Mouse (Mus musculus): ENCODE data around the gene Klhl29.

Gene Klhl29

DNA sequence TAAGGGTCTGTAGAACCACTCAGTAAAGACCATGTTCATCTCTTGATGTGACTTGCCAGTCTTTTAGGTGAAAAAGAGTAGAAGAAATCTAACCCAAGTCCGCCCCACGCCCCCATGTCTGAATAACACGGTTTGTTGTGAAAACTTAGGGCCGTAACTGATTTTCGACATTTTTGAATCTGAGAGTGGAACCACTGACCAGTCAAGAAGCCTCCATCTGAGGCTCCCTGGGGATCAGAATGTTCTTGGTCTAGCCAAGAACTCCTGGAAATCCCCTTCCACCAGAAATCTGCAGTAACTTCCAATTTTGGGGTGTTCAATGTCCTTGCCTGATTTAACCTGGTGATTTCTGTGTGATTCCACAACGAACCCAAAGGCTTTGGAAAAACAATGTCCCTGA, 189.9 kb downstream of the Klhl29 start:
- DNase-seq (ENCODE audit: low spot score) = no peak

DNA sequence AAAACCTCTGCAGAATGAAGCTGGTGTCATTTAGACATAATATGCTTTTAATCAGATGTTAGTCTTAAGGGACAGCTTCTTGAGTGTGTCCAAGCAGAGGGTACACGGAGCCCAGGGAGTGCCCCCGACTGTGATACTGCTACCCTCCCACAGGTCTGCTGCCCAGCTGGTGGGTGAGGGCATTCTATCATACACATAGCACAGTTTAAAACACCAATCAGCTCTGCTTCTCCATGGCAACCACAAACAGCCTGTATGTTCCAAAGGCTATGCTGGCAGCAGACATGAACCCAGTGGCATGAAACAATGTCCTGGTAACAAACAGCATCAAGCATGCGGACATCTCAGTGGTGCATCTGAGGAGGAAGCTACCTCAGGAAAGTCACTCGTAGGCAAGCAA, 192.9 kb downstream of the Klhl29 start:
- DNase-seq (ENCODE audit: low spot score) = no peak

DNA sequence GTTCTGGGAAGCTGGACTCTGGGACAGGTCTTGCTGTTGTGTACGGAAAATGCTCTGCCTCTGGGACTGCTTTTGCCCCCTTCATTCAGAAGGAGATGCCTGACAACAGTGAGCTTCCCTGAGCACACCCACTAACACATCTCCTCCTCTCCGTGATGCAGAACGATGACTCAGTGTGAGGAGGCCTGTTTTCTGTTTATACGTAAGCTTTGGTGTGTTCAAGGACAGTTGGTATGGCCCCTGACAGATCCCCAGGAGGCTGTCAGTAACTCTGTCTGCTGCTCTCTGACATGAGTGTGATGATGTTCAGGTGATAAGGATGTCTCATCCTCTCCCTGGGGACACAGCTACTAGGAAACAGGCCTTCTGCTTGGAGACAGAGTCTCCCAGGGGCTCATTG, 193.3 kb downstream of the Klhl29 start:
- no peak for DNase-seq (ENCODE audit: low spot score)

DNA sequence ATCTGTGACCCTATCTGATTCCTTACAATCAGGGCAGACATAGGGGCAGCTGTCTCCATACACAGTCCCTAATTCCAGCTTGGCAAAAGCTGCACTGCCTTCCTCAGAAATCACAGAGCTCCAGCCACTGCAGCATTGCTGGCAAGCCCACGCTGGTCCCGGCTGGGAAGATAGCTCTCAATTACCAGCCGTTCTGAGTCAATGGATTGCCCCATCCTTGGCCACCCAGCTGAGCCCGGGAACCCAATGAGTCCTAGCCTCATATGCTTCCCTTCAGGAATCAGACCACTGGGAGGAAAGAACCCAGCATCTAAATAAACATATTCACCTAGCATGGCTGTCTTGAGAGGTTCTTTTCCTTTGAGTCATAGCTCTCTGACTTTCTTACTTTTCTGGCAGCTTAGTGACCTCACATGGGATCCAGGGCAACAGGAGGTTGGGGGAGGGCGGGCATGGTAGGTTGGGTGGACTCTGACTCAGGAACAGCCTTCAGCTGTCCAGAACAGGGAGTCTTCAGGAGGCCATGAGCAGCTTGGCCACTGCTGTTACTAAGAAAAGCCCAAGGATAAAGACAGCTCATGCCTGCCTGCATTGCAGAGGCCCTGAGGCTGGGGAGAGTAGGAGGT, 198.7 kb downstream of the Klhl29 start:
- no peak for DNase-seq (ENCODE audit: low spot score)

DNA sequence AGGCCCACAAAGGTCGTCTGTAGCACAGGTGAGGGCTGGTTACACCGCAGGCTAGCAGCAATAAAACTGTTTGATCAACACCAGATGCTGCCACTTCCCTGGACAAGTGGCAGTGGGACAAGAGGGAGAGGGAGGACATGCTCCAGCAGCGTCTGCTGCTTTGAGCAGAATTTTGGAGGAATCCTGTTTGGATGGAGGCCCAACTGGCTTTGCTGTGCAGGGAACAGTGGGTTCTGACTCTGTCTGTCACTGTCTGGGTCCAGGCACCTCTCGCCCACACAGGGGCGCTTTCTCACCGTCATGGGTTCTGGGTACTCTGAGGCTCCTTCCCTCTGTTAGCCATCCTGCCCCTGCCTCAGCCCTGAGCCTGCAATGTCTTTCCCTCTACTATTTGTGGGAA, 209.3 kb downstream of the Klhl29 start:
- no peak for DNase-seq (ENCODE audit: low spot score)

DNA sequence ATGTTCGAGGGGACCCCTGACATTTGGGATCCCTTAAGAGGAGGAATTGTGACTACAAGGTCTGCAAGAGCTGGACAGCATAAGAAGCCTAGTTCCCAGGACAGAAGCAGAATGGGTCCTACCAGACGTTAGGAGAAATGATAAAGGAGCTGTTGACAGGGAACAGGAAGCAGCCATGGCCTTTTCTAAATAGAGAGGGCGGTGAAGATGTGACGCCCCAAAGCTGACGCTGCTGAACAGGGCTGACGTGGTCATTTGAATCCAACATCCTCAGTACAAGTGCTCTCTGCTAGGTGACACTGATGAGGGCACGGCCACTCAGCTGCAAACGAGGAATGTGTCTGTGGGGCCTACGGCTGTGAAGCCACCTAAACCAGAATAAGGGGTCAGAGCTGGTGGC, 210.1 kb downstream of the Klhl29 start:
- no peak for DNase-seq (ENCODE audit: low spot score)

DNA sequence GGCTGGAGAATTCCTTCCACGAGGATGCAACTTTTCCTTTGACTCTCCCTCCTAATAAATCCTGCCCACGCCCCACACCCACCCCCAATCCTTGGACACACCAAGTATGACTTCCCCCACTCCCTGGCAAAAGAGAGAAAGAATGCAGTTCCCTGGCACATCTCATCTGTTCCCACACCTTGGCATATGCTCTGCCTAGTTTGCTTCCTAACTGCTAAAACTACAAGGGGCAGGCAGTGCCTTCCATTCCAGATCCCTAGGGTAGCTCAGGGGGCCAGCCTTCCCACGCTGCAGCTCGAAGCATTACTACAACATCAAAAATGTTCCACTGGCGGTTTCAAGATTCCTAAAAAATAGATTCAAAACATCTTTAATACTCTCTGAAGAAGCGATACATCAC, 212.8 kb downstream of the Klhl29 start:
- no peak for DNase-seq (ENCODE audit: low spot score)

DNA sequence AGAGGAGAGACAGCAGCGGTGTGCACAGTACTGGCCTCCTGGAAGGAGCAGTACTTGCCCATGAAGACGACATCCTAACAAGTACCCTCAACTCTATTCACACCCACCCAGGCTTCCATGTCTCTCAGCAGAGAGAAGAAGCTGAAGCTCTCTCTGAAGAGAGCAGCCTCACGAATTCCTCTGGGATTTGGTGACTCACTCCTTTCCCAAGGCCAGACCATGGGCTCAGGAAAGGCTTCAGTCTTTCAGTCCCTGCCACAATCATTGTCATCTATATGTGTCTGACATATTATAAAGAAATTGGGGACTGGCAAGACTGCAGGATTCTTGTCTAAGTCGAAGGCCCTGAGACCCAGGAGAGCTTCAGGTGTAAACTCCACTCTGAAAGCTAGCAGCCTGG, 213.9 kb downstream of the Klhl29 start:
- no peak for DNase-seq (ENCODE audit: low spot score)

DNA sequence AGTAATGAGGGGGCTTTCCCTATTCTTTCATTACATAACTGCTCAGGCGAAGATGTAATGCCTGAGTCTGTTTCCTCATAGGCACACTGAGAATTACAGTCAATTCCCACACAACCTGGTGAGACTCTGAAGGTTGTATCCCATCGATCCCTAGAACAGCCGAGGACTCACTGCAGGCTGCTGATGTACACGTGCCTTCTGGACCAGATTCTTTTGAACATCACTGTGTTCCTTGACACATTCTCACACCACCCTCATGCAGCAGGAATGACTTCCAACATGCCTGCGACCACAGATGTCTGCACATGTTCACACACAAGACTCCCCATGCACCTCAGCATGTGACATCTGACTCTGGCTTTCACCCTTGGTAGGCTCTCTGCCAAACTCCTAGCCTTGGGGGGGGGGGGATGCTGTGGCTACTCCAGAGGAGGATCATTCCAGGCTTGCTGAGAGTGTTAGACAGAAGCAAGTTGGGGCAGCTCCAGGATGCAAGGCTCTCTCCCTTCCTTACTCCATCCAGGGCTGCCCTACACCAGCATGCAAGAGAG, 217.5 kb downstream of the Klhl29 start:
- no peak for DNase-seq (ENCODE audit: low spot score)

DNA sequence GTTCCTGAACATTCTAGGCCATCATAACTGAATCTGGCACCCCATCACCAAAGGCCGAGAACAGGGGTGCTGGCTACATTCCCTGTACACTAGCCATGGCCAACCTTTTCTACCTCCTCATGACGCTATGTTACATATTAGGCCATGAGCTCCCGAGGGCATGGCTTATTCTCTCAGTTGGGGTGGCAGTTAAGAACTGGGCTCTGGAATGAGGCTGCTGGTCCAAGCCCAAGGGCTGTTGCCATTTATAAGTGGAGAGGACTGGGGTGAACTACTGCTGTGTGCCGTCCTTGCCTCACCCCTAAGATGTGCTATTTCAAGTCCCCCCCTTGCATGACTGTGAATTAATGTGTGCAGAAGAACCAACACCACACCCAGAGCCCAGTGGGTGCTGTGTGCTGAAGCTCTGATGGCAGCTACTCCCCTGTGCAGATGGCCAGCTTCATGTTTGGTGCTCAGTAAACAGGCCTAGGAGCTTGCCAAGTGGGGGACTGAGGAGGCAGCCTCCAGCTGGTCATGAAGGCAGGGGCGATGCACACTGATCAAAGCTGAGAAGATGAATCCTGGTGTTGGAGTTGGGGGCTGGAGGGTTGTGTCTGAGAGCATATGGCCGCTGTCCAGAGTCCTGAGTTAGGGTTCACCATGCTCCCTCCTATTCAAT, 218.3 kb downstream of the Klhl29 start:
- DNase-seq (ENCODE audit: low spot score) = no peak

DNA sequence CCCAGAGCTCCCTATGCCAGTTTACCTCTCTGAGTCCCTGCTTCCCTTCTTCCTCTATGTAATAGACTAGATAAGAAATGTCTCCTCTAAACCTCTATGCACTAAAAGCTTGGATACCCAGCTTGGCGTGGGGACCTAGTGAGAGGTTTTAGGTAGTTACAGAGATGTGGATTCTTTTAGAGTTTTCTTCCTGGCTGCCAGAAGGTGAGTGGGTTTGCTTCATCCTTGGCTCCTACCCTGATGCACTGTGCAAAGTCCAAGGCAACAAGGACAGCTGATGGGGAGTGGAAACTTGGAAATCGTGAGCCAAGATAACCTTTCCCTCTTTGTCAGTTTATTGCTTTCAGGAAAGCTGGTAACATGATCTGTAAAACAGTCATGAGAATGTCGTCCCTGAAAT, 220.3 kb downstream of the Klhl29 start:
- DNase-seq (ENCODE audit: low spot score) = no peak

DNA sequence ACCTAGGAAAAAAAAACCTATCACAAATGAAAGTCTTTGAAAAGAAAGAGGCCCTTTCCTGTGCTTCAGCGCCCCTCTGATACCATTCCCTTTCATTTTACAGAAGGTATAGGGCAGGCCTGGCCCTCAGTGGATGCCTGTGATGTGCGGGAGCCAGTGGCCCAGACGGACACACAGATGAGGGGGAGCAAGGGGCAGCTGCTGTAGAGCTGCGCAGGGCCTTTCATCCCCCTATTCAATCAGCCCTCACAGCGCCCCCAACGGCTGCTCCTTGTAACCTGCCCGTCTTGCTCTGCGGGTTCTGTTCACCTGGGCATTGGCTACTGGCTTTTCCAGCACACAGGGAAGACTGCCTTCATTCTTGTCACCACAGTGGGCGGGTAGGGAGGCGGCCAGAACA, 223.6 kb downstream of the Klhl29 start:
- no peak for DNase-seq (ENCODE audit: low spot score)

DNA sequence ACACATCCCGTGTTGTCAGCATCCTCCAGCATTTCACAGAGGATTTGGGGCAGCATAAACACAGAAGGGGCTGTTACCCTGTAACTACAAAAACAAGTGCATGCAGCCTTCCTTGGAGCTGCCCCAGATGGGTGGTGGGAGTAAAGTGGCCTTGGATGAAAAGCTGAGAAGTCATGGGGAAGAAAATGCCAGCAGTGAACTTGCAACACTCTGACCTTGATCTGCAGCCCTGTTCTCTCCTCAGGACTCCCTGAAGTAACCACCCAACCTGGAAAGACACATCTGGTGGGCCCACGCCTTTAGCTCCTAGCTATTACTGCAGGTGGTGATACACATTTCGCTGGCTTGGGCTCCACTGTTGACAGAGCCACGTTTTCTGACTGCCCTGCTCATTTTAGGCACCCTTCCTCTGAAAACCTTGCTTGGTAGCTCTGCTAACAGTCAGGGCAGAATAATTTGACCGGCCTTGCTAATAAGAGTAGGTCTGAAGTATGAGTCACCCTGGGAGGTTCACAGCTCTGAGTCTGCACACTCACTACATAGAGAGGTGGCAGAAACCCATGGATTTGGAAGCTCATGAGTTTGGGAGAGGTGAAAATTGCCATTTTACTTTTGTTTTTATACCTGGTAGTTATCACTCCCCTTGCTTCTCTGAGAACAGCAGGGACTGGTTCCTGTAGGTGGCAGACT, 228.0 kb downstream of the Klhl29 start:
- DNase-seq (ENCODE audit: low spot score) = no peak

DNA sequence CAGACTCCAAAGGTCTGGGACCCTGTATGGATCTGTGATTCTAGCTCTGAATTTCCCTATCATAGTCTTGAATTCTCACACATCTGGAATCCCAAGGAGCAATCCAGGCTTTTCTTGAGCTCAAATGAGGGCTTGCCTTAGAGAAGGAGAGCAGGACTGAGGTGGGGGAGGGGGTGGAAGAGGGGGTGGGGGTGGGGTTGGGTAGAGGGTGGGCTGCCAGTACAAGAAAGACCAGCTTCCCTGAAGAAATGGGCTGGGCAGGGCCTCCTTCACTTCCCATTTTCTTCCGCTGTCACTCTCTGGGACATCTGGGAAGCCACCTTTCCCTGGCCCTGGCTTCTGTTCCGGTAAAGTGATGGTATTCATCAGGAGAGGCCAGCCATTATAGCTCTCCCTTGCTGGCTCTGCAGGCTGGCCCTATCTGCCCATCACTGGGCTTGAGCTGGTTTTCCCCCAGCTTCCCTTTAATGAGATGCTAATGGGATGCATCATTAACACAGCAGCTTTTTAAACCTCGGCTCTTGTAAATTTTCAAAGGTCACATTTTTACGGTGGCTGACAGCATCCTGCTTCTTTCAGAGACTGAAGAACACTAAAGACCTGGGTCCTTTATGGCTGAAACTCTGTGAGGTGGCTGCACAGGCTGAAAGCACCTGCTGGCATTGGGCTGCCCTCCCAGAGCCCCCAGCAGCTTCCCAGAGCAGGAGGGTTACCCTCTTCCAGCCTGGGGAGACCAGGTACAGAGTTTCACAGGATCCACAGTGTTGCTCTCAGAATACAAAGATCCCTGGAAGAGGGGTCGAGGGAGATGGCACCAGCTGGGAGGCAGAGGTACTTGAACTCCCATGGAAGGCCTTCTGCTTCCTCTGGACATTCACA, 231.3 kb downstream of the Klhl29 start:
- no peak for DNase-seq (ENCODE audit: low spot score)

DNA sequence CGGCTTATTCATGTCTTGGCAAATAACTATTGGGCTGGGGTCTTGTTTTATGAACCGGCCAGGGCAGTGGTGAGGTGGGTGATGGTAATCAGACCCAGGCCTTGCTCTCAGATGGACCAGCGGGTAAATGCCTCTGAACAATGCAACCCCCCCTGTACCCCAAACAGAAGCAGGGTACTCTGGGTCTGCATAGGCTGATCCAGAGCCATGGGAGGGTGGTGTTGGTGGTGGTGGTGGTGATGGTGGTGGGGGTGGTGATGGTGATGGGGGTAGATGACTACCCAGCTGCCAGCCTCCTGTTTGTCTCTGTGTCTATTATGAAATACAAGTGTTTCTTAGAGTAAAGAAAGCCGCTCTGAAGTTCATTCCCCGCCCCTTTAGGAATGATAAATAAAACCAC, 232.3 kb downstream of the Klhl29 start:
- DNase-seq (ENCODE audit: low spot score) = no peak

DNA sequence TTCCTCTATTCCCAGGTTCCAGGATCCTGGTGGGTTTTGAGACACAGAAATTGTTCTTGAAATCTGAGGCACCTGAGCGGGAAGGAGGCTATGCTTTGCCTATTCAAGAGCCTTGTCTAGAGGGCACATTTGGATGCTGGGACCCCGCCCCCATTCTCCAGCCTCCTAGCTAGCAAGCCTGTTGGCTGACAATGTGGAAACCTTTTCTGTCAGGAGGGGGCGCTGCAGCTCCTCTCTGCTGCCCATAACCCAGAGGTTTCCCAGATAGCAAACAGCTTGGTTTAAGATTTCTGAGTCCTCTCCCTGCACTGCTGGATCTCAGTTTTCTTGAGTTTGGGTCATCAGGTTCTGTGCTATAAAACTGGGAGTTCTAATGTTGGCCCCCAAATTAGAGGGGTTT, 232.7 kb downstream of the Klhl29 start:
- DNase-seq (ENCODE audit: low spot score) = no peak

DNA sequence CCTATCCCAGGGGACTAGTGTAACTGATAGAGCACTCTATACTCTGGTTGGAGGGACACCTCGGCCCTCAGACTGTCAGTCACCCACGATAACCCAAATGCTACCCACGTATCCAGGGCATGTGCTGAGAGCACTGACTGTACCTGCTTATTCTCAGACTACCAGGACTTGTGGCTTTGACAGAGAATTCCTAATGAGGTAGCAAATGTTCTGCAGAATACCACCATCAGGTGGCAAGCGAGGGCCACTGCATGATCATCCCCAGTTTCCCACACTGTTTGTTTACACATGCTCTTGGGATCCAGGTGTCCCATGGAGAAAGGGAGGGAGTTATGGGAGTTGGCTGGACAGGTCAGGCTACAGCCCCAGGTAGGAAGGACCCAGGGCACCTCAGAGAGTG, 234.4 kb downstream of the Klhl29 start:
- DNase-seq (ENCODE audit: low spot score) = no peak

DNA sequence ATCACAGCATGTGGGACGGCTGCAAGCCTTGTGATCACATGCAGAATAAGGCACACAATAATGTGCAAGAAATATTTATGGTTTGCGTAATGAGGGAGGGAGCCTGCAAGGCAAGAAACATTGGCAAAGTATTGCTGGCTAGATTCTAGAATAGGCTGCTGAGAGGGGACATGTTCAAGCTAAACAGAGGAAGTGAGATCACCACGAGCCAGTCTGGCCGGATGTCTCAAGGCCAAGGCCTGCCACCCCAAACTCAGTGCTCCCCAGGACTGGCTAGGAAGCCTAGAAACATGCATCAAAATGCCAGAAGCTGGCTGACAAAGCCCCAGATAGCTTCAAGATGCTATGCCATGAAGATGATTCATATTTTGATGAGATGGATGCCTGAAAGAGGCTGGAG, 236.2 kb downstream of the Klhl29 start:
- no peak for DNase-seq (ENCODE audit: low spot score)

DNA sequence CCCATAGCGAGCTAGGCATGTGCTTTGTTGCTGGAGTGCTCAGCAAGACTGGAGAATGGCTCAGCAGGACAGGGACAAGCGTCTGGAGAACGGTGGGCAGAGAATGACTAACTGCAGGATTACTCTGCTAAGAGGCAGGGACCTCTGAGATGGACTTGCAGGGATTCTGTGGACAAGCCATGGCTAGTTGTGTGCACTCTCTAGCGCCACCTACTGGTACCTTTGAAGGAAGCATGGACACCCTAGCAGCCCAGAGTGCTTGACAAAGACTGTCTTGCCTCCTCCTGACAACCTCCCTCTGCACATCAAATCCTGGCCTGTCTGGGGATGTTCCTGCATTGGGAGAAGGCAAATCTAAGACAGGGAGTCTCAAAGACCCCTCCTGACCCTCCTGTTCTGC, 239.2 kb downstream of the Klhl29 start:
- no peak for DNase-seq (ENCODE audit: low spot score)

DNA sequence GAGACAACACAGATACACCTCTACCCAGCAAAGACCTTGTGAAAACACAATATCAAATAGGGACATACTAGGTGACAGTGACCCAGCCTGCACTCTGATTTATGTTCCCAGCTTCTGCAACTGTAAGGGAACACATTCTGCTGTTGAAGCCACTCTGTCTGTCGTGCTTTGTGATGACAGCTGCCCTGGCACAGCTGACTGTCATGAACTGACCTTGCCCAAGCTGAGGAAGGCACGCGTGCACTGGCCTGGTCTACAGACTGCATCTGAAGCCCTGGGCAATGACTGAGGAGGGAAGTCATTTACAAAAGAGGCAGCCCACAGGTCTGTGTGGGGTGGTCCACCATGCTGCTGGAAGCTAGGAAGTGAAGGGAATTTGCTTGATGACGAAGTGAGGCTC, 246.3 kb downstream of the Klhl29 start:
- no peak for DNase-seq (ENCODE audit: low spot score)

DNA sequence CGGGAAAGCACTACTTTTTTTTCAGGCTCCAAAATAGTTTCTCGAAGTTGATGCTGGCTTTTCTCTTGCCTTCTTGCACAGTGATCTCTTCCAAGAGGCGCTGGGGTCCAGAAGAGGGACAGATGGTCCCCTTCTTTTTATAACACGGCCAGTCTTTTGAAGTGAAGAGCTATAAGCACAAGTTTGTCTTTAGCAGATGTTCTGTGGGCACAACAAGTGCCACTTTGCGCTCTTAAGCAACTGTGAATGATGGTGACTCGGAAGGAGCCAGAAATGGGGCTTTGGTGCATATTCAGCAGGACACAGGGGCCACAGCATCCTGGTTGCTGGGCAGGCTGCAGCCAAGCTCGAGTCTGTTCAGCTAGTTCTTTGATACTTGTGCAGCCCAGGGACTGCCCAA, 249.6 kb downstream of the Klhl29 start:
- DNase-seq (ENCODE audit: low spot score) = no peak

DNA sequence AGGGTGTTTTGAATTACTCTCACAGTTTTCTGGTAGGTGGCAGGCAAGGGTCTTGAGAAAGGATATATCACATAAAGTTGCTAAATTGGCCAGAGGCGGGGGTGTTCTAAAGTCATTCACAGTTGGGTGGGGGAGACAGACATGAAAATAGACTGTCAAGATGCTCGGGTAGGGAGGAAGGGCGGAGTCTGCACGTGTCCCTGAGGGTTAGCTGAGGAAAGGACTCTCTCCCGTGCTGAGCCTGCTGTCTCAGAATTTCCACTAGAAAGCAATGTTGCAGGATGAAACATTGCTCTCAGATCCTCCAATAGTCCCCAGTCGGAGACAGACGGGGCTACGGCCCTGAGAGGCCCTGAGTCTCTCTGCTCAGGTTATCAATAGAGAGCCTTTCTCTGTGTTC, 252.5 kb downstream of the Klhl29 start:
- DNase-seq (ENCODE audit: low spot score) = no peak

Measured in T-cell, adult 2 months (primary cell).